Mouse (Mus musculus) c-Kit-positive CD71-positive TER-119-positive erythroid progenitor cells, embryonic 14.5 days (primary cell): ENCODE measurements around the gene Tango6.
"Not testable (repeated sequence)": the region's sequence is repeated elsewhere in the genome, so short reads cannot be mapped to it uniquely, and the experiment has no call there.

Experiments
- DNase-seq: peaks from one replicate; pipeline ENCODE4 v3.0.0-alpha.2; 2013; ENCODE audit warnings: low spot score

Tango6 gene

DNA sequence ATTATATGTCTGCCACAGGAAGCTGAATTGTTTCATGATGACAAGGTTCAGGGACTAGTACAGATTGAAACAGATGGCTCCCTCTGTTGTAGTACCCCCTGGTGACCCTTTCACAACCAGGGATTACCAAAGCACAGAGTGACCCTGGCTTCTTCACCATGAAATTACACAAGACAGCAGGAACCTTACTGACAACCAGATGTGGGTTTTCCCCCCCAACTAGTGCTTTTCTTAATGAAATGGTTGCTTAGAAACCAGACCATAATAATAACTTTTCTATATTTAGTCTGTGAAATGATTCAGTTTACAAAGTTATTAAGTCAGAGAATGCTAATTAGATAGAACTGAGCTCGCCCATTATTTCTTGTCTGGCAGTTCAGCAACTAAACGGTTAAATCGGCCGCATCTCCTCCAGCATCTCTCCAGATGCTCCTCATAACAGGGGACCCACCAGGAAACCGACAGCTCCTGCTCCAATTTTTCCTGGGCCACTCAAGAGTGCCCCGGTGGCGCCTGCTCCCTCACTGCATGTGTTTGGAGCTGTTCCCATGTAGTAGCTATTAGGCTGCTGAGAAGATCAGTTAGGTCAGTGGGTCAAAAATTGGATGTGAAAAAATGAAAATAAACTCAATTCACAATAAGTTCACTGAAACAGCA is 79.1 kb downstream of the Tango6 start:
- DNase-seq, result no peak

DNA sequence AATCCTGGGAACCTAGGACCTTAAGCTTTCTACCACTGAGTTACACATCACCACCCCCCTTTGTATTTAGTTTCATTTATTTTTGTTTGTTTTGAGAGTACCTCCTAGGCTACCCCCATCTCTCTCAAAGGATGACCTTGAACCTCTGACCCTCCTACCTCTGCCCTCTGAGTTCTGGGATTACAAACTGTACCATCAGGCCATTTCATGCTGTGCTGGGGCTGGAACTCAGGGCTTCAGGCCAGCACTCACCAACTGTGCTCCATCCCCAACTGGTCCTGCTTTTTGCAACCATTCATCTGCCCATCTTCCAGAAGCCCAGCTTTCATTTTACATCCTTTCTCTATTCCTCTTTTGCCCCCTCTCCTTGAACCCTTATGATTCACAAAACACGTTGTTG is 81.7 kb downstream of the Tango6 start:
- DNase-seq, result no peak

DNA sequence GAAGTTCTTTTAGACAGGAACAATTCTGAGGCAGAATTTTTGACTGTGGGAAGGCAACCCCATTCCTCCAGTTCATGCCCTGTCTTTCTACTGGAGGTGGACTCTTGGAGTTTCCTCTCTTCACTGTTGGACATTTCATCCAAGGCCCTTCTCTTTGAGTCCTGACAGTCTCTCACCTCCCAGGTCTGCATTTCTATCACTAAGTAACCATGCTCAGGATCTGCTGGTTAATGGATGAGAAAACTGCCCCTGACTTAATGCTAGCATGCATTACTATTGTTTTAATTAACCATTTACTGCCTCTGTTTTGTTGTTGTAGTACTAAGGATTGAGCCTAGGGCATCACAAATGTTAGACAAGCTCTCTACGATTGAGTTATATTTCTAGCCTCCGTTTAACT is 82.7 kb downstream of the Tango6 start:
- DNase-seq, result no peak

DNA sequence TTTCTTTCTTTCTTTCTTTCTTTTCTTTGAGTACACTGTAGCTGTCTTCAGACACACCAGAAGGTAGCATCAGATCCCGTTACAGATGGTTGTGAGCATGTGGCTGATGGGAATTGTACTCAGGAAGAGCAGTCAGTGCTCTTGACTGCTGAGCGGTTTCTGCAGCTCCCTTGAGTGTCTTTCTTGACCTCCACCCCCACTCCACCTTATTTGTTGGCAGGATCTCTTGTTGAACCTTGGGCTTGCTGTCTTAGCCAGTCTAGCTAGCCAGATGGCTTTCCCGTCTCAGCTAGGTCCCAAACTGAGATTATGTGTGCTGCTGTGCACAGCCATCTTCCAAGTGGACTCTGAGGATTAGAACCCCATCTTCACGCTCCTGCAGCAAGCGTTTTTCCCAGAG is 83.9 kb downstream of the Tango6 start:
- DNase-seq, result no peak

DNA sequence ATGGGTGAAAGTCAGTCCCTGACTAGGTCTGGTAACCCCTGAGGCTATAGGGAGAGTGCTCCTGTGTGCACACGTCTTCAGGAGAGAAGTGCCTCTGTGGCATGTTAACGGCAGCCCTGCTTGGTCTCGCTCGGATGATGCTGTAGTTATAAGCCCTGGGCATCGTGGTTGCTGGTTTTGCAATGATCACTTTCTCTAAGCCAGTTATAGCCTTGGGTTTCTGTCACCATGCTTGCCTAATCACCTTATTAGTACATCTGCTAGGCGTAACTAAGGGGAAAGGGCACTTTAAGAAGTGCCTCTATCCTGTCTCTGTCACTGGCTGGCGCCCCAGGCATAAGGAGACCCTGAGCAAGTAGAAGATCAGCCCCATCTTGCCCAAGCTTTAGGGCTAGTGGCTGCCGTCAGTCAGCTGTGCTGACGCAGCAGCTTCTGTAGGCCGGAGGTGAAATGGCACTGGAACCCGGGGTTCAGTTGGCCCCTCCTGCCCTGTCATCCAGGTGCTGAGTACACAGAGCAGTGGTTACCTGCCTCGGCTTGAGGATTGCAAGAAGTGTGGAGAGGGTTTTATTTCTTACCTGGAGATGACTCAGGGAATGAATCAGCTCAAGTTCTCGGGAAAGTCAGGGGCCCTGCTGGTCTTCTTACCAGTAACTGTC is 86.4 kb downstream of the Tango6 start:
- no peak for DNase-seq

DNA sequence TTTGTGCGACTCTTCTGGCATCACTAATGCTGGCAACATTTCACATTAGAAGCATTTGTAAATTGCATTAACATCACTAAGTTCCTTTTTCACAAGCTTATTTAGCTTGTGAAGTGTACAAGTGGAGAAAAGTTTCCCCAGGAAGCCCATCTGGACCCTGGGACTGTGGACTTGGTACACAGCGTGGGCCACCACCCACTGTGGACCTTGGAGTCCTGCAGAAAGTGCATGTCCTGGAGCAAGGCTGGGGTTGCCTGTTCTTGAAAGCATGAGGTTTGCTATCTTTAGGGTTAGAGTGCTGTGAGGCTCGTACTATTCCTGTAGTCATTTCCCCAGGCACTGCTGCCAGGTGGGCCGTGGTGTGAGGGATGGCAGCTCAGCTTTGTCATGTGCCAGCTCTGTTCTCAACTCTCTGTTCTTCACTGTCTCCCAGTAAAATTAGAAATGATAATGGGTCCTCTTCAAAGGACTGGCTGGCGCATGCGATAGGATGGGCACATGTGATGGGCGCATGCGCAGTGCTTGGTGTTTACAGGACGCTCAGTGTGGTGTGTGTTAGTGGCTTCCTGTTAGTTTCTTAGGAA is 87.8 kb downstream of the Tango6 start:
- no peak for DNase-seq

DNA sequence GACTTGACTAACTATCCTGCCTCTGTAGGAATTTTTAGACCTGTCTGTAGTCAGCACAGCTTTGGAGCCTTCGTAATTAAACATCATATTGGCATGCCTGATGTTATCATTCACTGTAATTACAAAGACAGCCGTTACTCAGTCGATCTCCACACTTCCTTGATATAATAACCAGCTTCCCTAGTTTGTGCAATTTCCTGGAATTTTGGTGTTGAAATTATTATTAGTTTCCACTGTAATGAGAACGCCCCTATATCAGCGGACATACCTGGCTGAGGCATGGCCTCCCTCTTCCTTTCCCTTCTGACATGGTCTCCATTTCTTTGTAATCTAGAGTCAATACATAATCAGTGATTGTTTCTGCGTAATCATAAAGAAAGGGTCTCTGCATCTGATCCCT is 89.2 kb downstream of the Tango6 start:
- no peak for DNase-seq

DNA sequence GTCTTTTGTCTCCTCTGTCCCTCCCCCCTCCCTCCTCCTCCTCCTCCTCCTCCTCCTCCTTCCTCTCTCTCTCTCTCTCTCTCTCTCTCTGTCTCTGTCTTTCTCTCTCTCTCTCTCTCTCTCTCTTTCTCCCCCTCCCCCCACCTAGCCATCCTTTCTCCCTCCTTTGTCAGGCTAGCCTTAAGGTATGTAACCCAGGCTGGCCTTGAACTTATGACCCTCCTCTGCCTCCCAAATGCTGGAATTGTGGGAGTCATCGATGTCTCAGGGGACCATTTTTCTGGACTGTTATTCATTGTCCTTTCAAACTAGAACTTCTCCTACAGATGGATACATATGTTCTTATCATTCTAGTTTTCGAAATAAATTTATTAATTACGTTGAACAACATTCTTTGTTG is 89.6 kb downstream of the Tango6 start:
- no peak for DNase-seq

DNA sequence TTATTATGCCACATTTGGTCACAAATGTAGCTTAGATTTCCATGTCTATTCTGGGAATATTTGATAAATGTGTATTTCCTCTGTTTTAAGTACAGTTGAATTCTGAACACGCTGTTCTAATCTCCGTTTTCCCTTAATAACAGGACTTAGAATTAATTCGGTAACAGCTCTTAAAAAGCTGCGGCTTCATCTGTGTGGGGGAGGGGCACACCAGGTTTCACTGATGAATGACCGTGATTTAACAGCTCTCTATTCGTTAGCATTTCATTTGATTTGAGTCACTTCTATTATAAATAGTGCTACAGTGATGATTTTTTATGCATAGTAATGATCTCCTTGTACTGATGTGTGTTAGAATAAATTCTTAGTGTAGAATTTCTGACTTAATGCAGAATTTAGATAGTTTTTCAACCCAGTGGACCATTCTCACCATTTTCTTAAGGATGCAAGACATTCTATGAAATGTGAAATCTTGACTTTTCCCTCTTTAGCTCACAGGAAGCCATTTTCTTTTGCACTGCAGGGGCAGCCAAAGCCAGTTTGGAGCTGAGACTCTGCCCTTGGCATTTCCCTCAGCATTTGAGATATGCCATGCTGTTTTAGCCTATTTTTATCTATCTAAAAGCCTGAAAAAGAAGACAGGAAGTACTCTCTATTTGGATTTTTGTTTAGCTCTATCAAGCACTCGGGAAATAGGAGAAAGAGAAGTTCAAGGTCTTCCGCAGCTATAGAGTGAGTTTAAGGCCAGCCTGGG is 91.9 kb downstream of the Tango6 start:
- no peak for DNase-seq

DNA sequence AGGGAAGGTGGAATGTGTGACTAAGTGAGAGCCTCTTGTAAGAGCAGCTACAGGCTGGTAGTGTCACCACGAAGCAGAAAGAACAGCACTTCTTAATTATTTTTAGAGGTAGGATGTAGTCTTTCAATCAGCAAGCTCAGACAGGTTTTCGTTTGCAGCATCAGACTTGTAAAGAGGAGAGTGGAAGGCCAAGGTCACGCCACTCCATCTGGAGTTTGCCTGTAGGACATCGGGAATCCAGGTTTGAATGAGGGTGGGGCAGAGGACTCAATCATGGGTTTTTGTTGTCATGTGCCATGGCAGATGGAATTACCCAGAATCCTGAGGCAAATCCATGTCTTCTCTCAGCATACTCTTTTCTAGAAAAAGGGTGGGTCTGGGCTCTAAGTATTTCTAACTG is 106.8 kb downstream of the Tango6 start:
- DNase-seq, result no peak

DNA sequence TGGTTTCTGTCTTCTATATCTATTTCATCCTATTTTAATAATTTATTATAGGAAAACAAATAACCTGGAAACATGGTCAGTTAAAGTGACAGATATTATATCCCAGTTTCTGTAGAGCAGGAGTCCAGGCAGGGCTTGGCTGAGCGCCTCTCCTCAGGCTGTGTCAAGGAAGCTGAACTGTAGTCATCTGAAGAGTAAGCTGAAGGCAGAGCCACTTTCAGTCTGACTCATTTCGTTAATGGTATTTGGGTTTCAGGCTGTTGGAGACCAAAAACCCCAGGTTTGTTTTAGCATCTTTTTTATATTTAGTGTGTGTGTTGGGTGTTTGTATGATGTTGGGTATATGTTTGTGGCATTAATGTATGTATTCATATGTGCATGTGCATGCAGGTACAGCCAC is 112.0 kb downstream of the Tango6 start:
- DNase-seq, result no peak

DNA sequence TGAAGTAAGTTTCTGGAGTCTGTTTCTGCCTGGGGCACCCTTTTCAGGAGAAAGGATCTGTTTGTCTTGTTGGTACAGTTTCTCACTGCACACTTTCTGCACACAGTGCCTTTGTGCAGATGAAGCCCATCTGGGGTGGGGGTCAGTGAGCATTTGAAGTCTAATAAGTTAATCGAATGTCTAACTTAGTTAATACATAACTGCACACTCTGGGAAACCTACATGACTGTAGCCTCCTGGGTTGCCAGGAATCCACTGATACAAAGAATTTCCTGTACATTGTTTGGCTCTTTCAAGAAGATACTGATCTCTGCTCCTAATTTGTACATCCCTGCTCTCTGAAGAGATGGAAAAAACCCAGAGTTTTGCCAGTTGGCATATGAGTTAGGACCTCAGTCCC is 117.0 kb downstream of the Tango6 start:
- DNase-seq, result no peak

DNA sequence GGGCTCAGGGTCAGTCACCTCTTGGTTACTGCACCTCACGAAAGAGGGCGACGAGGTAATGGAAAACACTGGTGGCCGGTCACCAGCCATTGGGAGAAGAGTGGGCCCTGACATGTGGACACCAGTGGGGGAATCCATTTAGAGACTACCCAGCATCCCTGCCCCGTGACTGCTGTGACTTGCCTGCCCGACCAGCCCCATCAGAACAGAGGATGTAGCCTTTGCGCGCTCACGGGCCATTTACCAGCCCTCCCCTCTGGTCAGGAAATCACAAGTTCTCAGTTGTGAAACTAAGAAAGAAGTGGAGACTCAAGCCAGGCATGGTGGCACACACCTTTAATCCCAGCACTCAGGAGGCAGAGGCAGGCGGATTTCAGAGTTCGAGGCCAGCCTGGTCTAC is 118.4 kb downstream of the Tango6 start:
- DNase-seq, result no peak

DNA sequence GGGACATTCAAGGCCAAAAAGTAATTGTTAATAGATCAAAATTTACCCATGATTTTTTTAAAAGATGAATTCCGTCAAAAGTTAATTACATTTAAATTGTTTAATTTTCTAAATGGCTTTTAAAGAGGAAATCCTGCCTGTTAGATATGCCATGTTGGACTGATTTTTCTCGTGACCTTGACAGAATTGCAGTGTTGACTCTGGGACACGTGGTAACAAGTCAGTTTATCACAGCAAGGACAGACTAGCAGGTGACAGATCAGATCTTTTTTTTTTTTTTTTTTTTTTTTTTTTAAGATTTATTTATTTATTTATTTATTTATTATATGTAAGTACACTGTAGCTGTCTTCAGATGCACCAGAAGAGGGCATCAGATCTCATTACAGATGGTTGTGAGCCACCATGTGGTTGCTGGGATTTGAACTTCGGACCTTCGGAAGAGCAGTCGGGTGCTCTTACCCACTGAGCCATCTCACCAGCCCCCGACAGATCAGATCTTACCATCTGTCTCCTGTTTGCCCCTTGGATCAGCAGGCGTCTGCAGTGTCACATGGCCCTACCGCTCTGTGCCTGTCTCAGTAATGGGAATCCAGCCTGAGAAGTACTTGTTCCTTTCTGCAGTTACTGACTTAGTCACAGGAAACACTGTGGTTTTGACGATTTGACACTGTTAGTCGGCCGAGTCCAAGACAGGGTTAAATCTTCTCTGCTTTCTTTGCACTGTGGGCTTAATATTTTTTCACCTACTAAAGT is 119.7 kb downstream of the Tango6 start:
- not testable (repeated sequence) for DNase-seq

DNA sequence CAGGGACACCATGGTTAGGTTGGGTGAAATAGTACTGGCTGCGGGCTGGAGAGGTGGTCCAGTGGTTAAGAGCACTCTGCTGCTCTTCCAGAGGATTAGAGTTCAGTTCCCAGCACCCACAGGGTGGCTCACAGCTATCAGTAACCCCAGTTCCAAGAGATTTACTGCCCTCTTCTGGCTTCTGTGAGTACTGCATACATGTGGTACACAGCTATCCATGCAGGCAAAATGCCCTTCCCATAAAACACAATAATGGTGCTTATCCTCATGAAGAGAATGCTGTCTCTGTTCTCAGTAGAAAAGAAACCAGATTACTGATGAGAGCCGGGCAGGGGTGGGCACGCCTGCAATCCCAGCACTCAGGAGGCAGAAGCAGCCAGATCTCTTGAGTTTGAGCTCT is 123.0 kb downstream of the Tango6 start:
- no peak for DNase-seq

DNA sequence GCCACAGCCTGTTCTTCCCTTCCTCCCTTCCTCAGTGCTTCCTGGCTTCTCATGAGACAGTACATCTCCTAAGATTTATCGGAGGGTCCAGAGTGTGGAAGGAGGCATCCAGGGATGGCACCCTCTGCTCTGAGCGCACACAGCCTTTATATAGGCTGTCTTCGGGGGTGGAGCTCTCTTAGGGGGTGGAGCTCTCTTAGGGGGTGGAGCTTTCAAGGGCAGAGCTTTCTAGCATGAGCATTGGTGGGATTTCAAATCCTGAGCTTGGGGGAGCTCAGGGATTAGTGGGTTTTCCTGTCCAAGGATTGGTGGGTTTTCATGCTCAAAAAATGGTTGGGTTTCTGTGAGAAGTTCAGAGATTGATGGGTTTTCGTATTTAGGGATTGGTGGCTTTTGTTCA is 124.6 kb downstream of the Tango6 start:
- no peak for DNase-seq

DNA sequence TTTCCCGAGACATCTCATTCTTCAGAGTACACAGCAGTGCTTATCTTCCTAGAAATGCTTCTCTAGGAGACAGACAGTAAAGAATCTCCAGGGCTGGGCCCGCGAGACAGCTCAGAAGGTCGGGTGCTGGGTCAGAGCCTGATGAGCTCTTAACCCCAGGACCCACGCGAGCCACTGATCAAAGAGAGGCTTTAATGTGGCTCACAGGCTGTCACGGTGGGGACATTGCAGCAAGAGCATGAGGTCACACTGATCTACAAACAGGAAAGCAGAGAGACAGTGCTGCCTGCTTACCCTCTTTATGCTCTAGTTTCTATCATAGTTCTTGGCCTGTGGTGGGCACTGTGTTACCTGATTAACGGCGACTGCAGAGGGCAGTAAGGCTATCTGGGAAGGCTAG is 126.9 kb downstream of the Tango6 start:
- DNase-seq, result no peak

DNA sequence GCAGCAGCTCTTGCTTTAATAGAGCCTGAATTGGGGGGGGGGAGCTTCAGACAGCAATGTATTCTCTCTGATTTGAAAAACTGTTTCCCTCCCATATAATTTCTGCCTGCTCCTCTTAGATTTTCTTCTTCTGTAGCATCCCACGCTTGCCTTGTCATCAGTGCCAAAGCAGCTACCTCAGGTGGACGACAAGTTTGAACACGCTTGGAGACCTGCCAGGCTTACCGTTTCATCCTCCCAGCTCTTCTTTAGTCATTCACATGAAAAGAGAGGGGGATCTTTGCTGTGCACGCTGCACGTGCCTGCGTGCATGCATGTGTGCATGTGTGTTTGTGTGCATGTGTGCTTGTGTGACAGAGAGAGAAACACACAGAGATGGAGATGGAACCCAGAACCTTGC is 127.5 kb downstream of the Tango6 start:
- no peak for DNase-seq

DNA sequence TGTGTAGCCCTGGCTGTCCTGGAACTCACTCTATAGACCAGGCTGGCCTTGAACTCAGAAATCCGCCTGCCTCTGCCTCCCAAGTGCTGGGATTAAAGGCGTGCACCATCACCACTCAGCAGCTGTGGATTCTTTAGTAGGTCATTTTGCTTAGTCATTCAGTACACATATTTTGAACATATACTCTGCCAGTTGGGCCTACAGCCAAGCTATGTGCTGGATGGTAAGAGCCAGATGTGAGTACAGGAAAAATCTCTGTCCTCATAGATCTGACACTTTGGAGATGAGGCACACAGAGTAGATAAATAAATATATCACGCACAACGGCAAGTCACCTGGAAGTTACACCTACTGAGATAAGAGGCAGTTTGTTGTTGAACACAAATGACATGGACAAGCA is 129.7 kb downstream of the Tango6 start:
- no peak for DNase-seq

DNA sequence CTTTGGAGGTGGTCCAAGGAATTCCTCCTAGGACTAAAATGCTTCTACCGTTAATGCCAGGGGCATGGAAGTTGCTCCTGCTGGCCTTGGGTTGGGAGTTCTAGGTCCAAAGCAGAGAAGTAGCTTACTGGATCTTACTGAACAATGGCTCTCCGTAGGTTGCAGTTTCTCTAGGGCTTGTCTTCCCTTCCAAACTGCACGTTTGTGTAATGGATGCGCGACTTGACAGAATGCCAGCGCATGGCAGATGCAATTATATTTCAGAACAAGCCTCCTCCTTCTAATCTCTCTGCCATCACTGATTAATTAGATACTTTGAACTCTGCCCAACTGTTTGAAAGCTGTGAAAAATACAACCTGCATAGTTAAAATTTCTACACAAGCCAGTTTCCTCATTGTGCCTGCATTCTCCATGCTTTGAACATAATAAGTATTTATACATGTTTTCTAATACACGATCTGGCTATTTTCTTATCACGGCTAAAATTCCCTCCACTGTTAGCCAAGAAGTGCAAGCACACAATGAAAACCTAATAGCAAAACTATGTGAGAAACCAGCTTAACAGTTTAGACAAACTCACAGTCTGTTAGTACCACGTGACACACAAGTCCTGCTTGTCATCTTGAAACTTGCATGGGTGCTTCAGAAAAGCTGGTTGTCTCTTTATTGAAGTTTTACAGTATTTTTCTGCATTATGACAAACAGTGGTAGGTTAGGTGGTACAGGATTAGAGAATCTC is 133.7 kb downstream of the Tango6 start:
- no peak for DNase-seq

DNA sequence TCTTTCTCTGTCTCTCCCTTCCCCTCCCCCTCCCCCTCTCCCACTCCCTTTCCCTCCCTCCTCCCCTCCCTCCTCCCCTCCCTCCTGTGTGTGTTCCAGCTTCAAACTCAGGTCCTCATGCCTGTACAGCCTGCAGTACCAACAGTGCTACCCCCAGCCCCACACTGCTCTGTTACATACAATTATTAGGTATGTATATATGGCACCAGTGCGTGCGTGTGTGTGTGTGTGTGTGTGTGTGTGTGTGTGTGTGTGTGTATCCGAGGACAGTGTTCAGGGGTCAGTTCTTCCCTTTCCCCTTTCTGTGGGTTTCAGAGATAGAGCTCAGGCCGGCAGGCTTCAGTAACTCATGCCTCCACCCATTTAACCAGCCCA is 134.3 kb downstream of the Tango6 start:
- no peak for DNase-seq
